Mouse (Mus musculus) lung, embryonic 16.5 days (tissue): ENCODE data around the gene Trio. TPM values are rescaled to one million over a fixed set of nuclear protein-coding genes. Genes with fewer than 3 reads are reported as not detected.
"Not testable (repeated sequence)": the region's sequence is repeated elsewhere in the genome, so short reads cannot be mapped to it uniquely, and the experiment has no call there.

Experiments
- ATAC-seq: fragments of 200-750 bp; cut with Nextera tagmentation; 2 replicates; pipeline ENCODE4 v1.8.0; 2017; ENCODE audit warnings: low read depth, mild to moderate bottlenecking, moderate library complexity
- H3K27ac ChIP-seq: fragments of 300-500 bp; sonication (generic); 2 replicates; pipeline ENCODE4 v1.5.1; 2014; ENCODE audit warnings: mild to moderate bottlenecking, control low read depth, low read length
- H3K27me3 ChIP-seq: fragments of 300-500 bp; sonication (generic); 2 replicates; pipeline ENCODE4 v1.6.1; 2014; ENCODE audit warnings: low read depth, low read length, mixed read lengths; ENCODE audit not compliant: control insufficient read depth, insufficient read depth
- H3K36me3 ChIP-seq: fragments of 300-500 bp; sonication (generic); 2 replicates; pipeline ENCODE4 v1.6.1; 2014; ENCODE audit warnings: low read length; ENCODE audit not compliant: control insufficient read depth, insufficient read depth
- H3K4me1 ChIP-seq: fragments of 300-500 bp; sonication (generic); replicated peaks from 2 replicates; pipeline ENCODE4 v1.6.1; 2014; ENCODE audit warnings: low read length, mixed read lengths; ENCODE audit not compliant: control insufficient read depth, insufficient read depth
- H3K4me2 ChIP-seq: fragments of 300-500 bp; sonication (generic); 2 replicates; pipeline ENCODE4 v1.6.1; 2014; ENCODE audit warnings: low read depth, low read length, control low read depth
- H3K4me3 ChIP-seq: fragments of 300-500 bp; sonication (generic); 2 replicates; pipeline ENCODE4 v1.5.1; 2014; ENCODE audit warnings: mild to moderate bottlenecking, low read length, control low read depth
- H3K9ac ChIP-seq: fragments of 300-500 bp; sonication (generic); 2 replicates; pipeline ENCODE4 v1.6.1; 2014; ENCODE audit warnings: low read length, control low read depth
- H3K9me3 ChIP-seq: fragments of 300-500 bp; sonication (generic); 2 replicates; pipeline ENCODE4 v1.6.1; 2016; ENCODE audit warnings: low read length; ENCODE audit not compliant: control insufficient read depth
- WGBS: fragments of 180-500 bp; shearing (Covaris S2); extraction: QIAGEN DNeasy Blood & Tissue Kit; methylation state at CpG from one replicate; pipeline ENCODE4 v1.1.7; 2014; 5-methylcytosine and 5-hydroxymethylcytosine counted together
- polyA plus RNA-seq: library from polyadenylated mRNA; unstranded; fragments of >200 nt; fragmentation: Nextera tagmentation; extraction: Ambion mirVana; gene quantifications from 2 replicates; pipeline ENCODE4 v1.2.1, GENCODE M21; 2015

The Trio gene
- polyA plus RNA-seq, 1 experiment from 2014 or later: 16.4 TPM

DNA sequence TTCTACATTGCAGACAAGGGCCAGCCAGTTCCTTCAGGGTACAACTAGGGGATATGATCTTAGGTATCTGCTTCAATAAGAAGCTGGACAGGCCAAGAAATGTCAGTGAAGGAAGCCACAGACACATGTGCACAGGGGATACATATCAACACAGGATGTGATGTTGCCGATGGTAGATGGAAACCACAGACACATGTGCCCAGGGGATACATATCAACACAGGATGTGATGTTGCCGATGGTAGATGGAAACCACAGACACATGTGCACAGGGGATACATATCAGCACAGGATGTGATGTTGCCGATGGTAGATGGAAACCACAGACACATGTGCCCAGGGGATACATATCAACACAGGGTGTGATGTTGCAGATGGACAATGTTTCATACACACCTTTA lies 197.8 kb downstream of the Trio start:
- H3K9ac ChIP-seq, ATAC-seq, H3K4me1 ChIP-seq, H3K9me3 ChIP-seq, H3K4me3 ChIP-seq, H3K4me2 ChIP-seq, H3K27ac ChIP-seq, H3K27me3 ChIP-seq: not testable (repeated sequence)
- peaks cover 41% of the 10 kb centered on the region for H3K36me3 ChIP-seq
- WGBS: 78% methylated on average over 3 of the region's 3 CpGs

GRCm38 (mm10) chr15:27826886-27827285 lies 198.8 kb downstream of the Trio start:
- no peak overlapping the region for H3K4me3 ChIP-seq
- no peaks in the 10 kb centered on the region for H3K4me1 ChIP-seq
- no peak for ATAC-seq
- no peak overlapping the region for H3K9ac ChIP-seq
- H3K4me2 ChIP-seq: no peak overlapping the region
- no peaks in the 10 kb centered on the region for H3K27me3 ChIP-seq
- peaks cover 36% of the 10 kb centered on the region for H3K36me3 ChIP-seq
- no peaks in the 10 kb centered on the region for H3K9me3 ChIP-seq
- no peak overlapping the region for H3K27ac ChIP-seq
- 91% methylated on average over 4 of the region's 4 CpGs for WGBS

GRCm38 (mm10) chr15:27826048-27826637 lies 199.5 kb downstream of the Trio start:
- no peak overlapping the region for H3K4me2 ChIP-seq
- H3K36me3 ChIP-seq: peaks cover 37% of the 10 kb centered on the region
- no peak for ATAC-seq
- no peak overlapping the region for H3K4me3 ChIP-seq
- H3K9ac ChIP-seq: no peak overlapping the region
- 78% methylated on average over 4 of the region's 4 CpGs for WGBS
- H3K9me3 ChIP-seq: no peaks in the 10 kb centered on the region
- H3K4me1 ChIP-seq: no peaks in the 10 kb centered on the region
- H3K27ac ChIP-seq: no peak overlapping the region
- no peaks in the 10 kb centered on the region for H3K27me3 ChIP-seq

DNA sequence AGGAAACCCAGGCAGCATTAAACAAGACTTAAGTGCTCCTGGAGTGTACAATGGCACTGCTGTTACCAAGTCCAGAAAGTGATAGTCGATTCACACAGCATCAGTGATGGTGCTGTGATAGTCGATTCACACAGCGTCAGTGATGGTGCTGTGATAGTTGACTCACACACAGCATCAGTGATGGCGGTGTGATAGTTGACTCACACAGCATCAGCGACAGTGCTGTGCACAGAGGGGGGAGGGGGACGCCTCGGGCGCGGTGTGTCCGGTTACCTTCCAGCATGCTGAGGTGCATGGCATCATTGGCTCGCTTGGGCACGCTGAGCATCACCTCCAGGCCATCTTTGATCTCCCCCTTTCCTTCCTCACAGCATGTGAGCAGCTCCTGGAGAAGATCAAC lies 200.3 kb downstream of the Trio start:
- no peaks in the 10 kb centered on the region for H3K27me3 ChIP-seq
- H3K36me3 ChIP-seq: peaks cover 34% of the 10 kb centered on the region
- WGBS: 91% methylated on average over 12 of the region's 12 CpGs
- no peak overlapping the region for H3K4me2 ChIP-seq
- no peak overlapping the region for H3K9ac ChIP-seq
- ATAC-seq: no peak
- no peaks in the 10 kb centered on the region for H3K4me1 ChIP-seq
- no peaks in the 10 kb centered on the region for H3K9me3 ChIP-seq
- H3K27ac ChIP-seq: no peak overlapping the region
- no peak overlapping the region for H3K4me3 ChIP-seq

DNA sequence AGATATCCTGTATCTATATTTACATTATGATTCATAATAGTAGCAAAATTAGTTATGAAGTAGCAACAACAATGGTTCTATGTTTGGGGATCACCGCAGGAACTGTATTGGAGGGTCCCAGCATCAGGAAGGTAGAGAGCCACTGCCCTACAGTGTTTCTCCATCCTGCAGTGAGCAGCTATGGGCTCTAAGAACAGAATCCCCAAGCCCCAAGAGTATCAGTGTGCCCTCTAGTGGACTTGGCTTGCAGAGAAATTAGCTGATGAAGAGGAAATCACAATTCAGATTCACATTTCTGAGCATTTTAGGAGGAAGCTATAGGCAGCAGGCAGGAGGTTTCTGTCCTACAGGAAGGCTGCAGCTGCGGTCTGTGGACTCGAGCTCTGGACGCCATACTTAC lies 202.1 kb downstream of the Trio start:
- no peak for ATAC-seq
- Histone ChIP-seq H3K4me2 (no peak overlapping the region), H3K4me3 (no peak overlapping the region), H3K27me3 (no peaks in the 10 kb centered on the region), H3K9me3 (no peaks in the 10 kb centered on the region), H3K36me3 (peaks cover 33% of the 10 kb centered on the region), H3K9ac (no peak overlapping the region), H3K4me1 (no peaks in the 10 kb centered on the region), H3K27ac (no peak overlapping the region)
- 88% methylated on average over 4 of the region's 4 CpGs for WGBS

DNA sequence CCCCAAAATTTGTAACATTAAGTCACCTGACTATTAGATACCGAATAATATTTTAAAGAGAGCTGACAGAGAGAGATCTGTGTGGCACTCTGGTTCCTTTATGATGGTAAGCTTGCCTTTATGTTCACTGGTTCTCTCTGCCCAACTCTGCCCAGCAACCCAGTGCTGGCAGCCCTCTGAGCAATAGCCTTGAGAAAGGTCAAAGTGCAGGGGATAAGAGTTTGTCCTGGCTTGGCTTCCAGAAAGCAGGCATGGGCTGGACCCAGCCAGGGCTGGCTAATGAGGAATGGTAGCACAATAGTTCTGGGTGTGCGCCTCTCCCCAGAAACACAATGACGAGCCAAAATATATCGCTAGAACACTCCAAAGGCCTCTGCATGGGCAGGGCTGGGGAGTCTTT lies 203.2 kb downstream of the Trio start:
- Histone ChIP-seq H3K4me2 (no peak overlapping the region), H3K27ac (no peak overlapping the region), H3K9ac (no peak overlapping the region), H3K4me1 (no peaks in the 10 kb centered on the region), H3K9me3 (no peaks in the 10 kb centered on the region), H3K36me3 (peaks cover 35% of the 10 kb centered on the region), H3K4me3 (no peak overlapping the region), H3K27me3 (no peaks in the 10 kb centered on the region)
- 91% methylated on average over 4 of the region's 4 CpGs for WGBS
- no peak for ATAC-seq

GRCm38 (mm10) chr15:27821651-27822364 lies 203.8 kb downstream of the Trio start:
- H3K4me1 ChIP-seq: no peaks in the 10 kb centered on the region

GRCm38 (mm10) chr15:27817096-27817495 lies 208.6 kb downstream of the Trio start:
- Histone ChIP-seq H3K4me1 (no peaks in the 10 kb centered on the region), H3K27ac (no peak overlapping the region), H3K4me2 (no peak overlapping the region), H3K9me3 (no peaks in the 10 kb centered on the region), H3K36me3 (peaks cover 33% of the 10 kb centered on the region), H3K9ac (no peak overlapping the region), H3K27me3 (no peaks in the 10 kb centered on the region), H3K4me3 (no peak overlapping the region)
- ATAC-seq: no peak
- 74% methylated on average over 10 of the region's 10 CpGs for WGBS

More at GRCm38 (mm10) chr15:27821651-27822364, 203.8 kb downstream of the Trio start:
- Histone ChIP-seq H3K9ac (no peak overlapping the region), H3K4me3 (no peak overlapping the region), H3K9me3 (no peaks in the 10 kb centered on the region), H3K27me3 (no peaks in the 10 kb centered on the region), H3K4me2 (no peak overlapping the region), H3K27ac (no peak overlapping the region), H3K36me3 (peaks cover 31% of the 10 kb centered on the region)
- WGBS: 86% methylated on average over 11 of the region's 11 CpGs
- ATAC-seq: no peak

DNA sequence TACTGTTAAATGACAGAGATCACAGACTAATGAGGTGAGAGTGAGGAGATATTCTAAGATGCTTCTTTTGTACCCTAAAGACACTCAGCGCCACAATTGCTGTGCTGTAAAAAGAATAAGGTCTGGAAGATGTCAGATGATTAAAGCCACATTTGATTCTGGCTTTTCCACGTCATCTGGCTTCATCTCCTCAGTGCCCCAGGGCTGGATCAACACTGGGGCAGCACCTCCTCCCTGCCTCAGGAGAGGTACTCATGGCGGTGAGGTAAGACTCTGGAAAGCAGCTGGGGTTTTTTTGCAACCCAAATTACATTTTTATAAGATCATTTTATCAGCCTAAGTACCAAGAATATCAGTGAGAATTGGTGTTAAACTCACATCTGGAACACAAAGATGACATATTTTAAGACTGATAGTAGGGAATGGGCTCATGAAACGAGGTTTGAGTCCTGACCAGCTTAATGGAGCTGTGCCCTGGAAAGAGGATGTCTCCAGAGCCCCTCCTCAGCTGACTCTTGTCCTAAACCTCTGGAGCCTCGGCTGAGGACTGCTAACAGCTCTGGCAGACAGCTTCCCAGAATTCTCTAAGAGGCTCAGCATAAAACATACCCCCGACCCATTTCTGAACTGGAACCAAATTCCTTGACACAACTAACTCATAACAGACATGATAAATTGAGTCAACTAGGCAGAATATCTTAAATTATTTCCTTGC lies 210.8 kb downstream of the Trio start:
- no peaks in the 10 kb centered on the region for H3K9me3 ChIP-seq

More for the DNA sequence above, 210.8 kb downstream of the Trio start:
- no peaks in the 10 kb centered on the region for H3K27me3 ChIP-seq
- no peak overlapping the region for H3K4me3 ChIP-seq
- 43% methylated on average over 6 of the region's 6 CpGs for WGBS
- H3K36me3 ChIP-seq: peaks cover 28% of the 10 kb centered on the region
- H3K27ac ChIP-seq: no peak overlapping the region
- H3K4me1 ChIP-seq: peaks cover 15% of the 10 kb centered on the region
- no peak overlapping the region for H3K4me2 ChIP-seq
- no peak for ATAC-seq
- H3K9ac ChIP-seq: no peak overlapping the region
